Mouse (Mus musculus): ENCODE data around the gene Fam187a. TPM values are rescaled to one million over a fixed set of nuclear protein-coding genes. Genes with fewer than 3 reads are reported as not detected.

The Fam187a gene
- polyA plus RNA-seq, 1 experiment from 2014 or later: not detected

GRCm38 (mm10) chr11:102895779-102896178, 10.8 kb downstream of the Fam187a start:
- 53% methylated on average over 9 of the region's 9 CpGs for WGBS
- no peaks in the 10 kb centered on the region for H3K9me3 ChIP-seq (replicated peaks)
- ATAC-seq (replicated peaks; ENCODE audit: insufficient number of reproducible peaks, insufficient read depth, low FRiP score, low read depth): no peak
- H3K27ac ChIP-seq: no peak overlapping the region
- no peak overlapping the region for H3K4me3 ChIP-seq
- peaks cover 13% of the 10 kb centered on the region for H3K4me1 ChIP-seq (replicated peaks)
- no peak overlapping the region for H3K9ac ChIP-seq
- peaks cover 71% of the 10 kb centered on the region for H3K27me3 ChIP-seq
- no peak overlapping the region for H3K4me2 ChIP-seq
- no peaks in the 10 kb centered on the region for H3K36me3 ChIP-seq

DNA sequence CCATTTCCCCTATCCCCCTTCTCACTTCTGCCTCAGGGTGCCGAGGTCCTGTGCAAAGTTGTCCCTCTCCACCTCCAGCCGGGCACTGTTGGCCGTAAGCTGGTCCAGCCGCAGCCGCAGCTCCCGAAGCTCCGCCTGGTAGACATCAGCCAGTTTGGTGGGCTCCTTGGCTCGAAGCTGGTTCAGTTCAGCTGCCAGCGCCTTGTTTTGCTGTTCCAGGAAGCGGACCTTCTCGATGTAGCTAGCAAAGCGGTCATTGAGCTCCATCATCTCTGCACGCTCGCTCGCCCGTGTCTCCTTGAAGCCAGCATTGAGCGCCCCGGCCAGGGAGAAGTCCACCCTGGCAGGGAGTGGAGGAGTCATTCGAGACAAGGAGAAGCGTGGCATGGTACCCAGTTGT, 11.7 kb downstream of the Fam187a start:
- Histone ChIP-seq H3K36me3 (no peaks in the 10 kb centered on the region), H3K27me3 (peaks cover 71% of the 10 kb centered on the region)

DNA sequence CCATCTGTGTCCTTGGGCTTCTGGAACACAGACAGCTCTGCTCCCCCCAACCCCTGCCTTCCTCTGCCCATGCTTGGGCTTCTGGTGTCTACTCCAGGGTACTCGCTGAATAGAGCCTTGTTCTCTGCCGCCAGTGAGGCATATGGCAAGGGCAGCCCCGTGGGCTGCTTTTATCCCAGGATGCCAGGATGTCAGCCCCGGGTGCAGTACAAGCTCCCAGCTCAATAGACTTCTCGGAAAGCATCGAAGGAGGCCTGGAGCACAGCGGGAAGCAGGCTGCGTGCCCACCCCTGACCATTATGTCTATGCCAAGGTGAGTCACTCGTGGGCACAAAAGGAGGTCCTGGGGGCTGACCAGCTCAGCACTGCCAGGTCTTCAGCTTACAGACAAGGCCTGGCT, 13.4 kb downstream of the Fam187a start:
- Histone ChIP-seq H3K4me3 (no peak overlapping the region), H3K27ac (no peak overlapping the region), H3K4me2 (no peak overlapping the region), H3K9ac (no peak overlapping the region), H3K36me3 (no peaks in the 10 kb centered on the region), H3K4me1 (replicated peaks) (peaks cover 5% of the 10 kb centered on the region), H3K9me3 (replicated peaks) (no peaks in the 10 kb centered on the region), H3K27me3 (peaks cover 60% of the 10 kb centered on the region)
- 78% methylated on average over 9 of the region's 9 CpGs for WGBS
- no peak for ATAC-seq (replicated peaks; ENCODE audit: insufficient number of reproducible peaks, insufficient read depth, low FRiP score, low read depth)

More for the DNA sequence above, 11.7 kb downstream of the Fam187a start:
- no peak overlapping the region for H3K27ac ChIP-seq
- no peak for ATAC-seq (replicated peaks; ENCODE audit: insufficient number of reproducible peaks, insufficient read depth, low FRiP score, low read depth)
- no peak overlapping the region for H3K9ac ChIP-seq
- WGBS: 69% methylated on average over 20 of the region's 20 CpGs
- H3K9me3 ChIP-seq (replicated peaks): no peaks in the 10 kb centered on the region
- peaks cover 13% of the 10 kb centered on the region for H3K4me1 ChIP-seq (replicated peaks)
- no peak overlapping the region for H3K4me3 ChIP-seq
- no peak overlapping the region for H3K4me2 ChIP-seq

DNA sequence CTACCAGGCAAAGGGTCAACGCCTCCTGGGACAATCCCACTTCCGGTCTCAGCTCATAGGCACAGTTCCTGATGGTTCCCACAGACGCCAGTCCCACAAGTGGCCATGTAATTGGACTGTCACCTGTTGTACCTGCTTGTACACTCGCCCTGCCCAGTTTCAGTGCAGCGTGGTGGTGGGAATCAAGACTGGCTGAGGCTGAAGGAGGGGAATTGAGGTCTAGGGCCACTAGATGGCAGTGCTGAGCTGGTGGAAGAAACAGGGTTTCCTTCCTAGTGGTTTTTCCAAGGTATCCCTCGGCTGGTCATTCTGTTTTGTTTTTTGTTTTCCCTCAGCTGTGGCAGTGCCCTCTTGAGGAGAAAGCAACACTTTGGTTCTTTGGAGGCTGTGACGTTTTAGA, 15.8 kb downstream of the Fam187a start, which contains the start of gene Gfap:
TSS of gene Gfap (minus strand) at position 150 of the 400 bp plus-strand sequence.
- H3K4me2 ChIP-seq: no peak within 1 kb of the TSS
- H3K4me1 ChIP-seq (replicated peaks): 0 out of 2 replicates have a peak, but pooled peaks cover 2% of the 10 kb centered on the region
- no peak within 1 kb of the TSS for H3K4me3 ChIP-seq
- no peak within 1 kb of the TSS for H3K27ac ChIP-seq
- no peak within 1 kb of the TSS for H3K9ac ChIP-seq
- H3K36me3 ChIP-seq: peaks cover 3% of the 10 kb centered on the region; the same call in 1 of the 2 replicates
- H3K27me3 ChIP-seq: peaks cover 36% of the 10 kb centered on the region
- WGBS: 12% methylated on average over 7 of the region's 7 CpGs
- H3K9me3 ChIP-seq (replicated peaks): no peaks in the 10 kb centered on the region
- no peak for ATAC-seq (replicated peaks; ENCODE audit: insufficient number of reproducible peaks, insufficient read depth, low FRiP score, low read depth)

DNA sequence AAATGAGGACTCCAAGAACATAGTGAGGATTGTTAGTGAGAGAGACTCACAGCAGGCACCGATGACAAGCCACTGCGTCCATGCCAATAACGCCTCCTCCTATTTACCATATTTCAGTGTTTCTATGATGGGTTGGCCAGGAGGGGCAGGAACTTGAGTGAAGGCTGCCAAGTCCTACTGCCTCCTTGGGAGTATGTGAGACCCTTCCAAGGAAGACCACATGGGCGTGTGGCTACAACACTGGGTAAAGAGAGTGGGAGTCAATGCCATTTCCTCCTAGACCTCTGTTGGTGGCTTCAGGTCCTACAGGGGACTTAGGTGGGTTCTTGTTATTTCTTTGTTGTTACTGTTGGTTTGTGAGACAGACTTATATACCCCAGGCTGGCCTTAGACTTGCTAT, 16.2 kb downstream of the Fam187a start:
- WGBS: 55% methylated on average over 4 of the region's 4 CpGs
- no peak for ATAC-seq (replicated peaks; ENCODE audit: insufficient number of reproducible peaks, insufficient read depth, low FRiP score, low read depth)

DNA sequence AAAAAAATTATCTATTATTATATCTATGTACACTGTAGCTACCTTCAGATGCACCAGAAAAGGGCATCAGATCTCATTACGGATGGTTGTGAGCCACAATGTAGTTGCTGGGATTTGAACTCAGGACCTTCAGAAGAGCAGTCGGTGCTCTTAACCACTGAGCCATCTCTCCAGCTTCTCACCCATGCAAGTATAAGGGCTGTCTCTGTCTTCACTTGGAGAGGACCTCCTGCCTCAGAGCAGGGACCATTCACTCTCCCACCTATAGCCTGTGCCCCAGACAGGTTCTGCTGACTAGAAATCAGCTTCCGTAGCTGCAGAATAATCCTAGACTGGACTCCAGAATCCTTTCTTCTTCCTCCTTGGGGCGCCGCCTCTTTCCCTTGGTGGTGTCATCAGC, 17.1 kb downstream of the Fam187a start:
- no peak for ATAC-seq (replicated peaks; ENCODE audit: insufficient number of reproducible peaks, insufficient read depth, low FRiP score, low read depth)
- 73% methylated on average over 5 of the region's 5 CpGs for WGBS
- Histone ChIP-seq H3K27me3 (peaks cover 24% of the 10 kb centered on the region; the same call in 1 of the 2 replicates), H3K36me3 (peaks cover 16% of the 10 kb centered on the region; the same call in 1 of the 2 replicates), H3K4me2 (no peak overlapping the region), H3K27ac (no peak overlapping the region), H3K4me1 (replicated peaks) (0 out of 2 replicates have a peak, but pooled peaks cover 2% of the 10 kb centered on the region), H3K9ac (no peak overlapping the region), H3K9me3 (replicated peaks) (no peaks in the 10 kb centered on the region), H3K4me3 (no peak overlapping the region)

More for the DNA sequence above, 16.2 kb downstream of the Fam187a start:
- Histone ChIP-seq H3K36me3 (peaks cover 7% of the 10 kb centered on the region; the same call in 1 of the 2 replicates), H3K9ac (no peak overlapping the region), H3K27ac (no peak overlapping the region), H3K27me3 (peaks cover 32% of the 10 kb centered on the region; the same call in 1 of the 2 replicates), H3K4me3 (no peak overlapping the region), H3K4me2 (no peak overlapping the region), H3K4me1 (replicated peaks) (0 out of 2 replicates have a peak, but pooled peaks cover 2% of the 10 kb centered on the region), H3K9me3 (replicated peaks) (no peaks in the 10 kb centered on the region)

DNA sequence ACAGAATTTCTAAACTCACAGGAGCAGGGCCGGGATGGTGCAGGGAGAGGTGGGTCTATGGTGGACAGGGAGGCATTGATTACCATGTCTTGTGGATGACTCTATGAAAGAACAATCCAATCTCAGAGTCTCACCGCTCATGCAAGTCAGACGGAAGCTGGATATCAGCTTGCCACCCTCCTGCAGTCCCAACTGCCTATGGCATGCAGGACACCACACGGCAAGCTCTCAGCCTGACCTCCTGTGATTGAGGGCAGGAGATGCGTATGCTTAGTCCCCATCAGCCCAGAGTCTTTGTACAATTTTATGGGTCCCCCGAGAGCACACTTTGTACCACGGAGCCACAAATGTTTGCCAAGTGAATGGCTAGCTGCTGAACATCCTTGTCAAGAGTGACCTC, 18.7 kb downstream of the Fam187a start:
- 0 out of 2 replicates have a peak, but pooled peaks cover 2% of the 10 kb centered on the region for H3K4me1 ChIP-seq (replicated peaks)
- 74% methylated on average over 7 of the region's 7 CpGs for WGBS
- no peak overlapping the region for H3K9ac ChIP-seq
- peaks cover 31% of the 10 kb centered on the region for H3K36me3 ChIP-seq
- H3K27ac ChIP-seq: no peak overlapping the region
- H3K27me3 ChIP-seq: peaks cover 16% of the 10 kb centered on the region; the same call in 1 of the 2 replicates
- no peak overlapping the region for H3K4me3 ChIP-seq
- ATAC-seq (replicated peaks; ENCODE audit: insufficient number of reproducible peaks, insufficient read depth, low FRiP score, low read depth): no peak
- no peaks in the 10 kb centered on the region for H3K9me3 ChIP-seq (replicated peaks)
- H3K4me2 ChIP-seq: no peak overlapping the region

- WGBS: 73% methylated on average over 7 of the region's 7 CpGs
- H3K4me3 ChIP-seq: no peak overlapping the region
- no peak overlapping the region for H3K9ac ChIP-seq
- ATAC-seq (replicated peaks; ENCODE audit: insufficient number of reproducible peaks, insufficient read depth, low FRiP score, low read depth): no peak
- H3K27ac ChIP-seq: no peak overlapping the region
- no peaks in the 10 kb centered on the region for H3K9me3 ChIP-seq (replicated peaks)
- no peak overlapping the region for H3K4me2 ChIP-seq
- peaks cover 88% of the 10 kb centered on the region for H3K36me3 ChIP-seq
- no peaks in the 10 kb centered on the region for H3K27me3 ChIP-seq
- H3K4me1 ChIP-seq (replicated peaks): no peaks in the 10 kb centered on the region
Observed at GRCm38 (mm10) chr11:102911376-102911775, 26.4 kb downstream of the Fam187a start.

DNA sequence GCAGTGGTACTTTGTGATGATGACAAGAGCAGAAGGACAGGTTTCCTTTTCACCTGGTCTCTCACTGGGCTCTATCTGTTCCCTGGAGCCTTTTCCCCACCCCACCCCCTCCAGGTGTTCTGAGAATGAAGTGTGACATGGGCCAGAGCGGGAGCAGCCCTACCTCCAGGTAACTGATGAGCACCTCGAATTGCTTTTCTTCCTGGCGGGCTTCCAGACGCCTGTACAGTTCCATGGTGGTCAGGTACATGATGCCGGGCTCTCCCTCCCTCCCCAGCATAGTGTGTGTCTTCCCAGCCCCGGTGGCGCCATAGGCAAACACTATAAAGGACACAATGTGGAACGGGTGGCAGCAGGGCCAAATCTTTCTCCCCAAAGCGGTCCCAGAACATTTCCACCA, 30.4 kb downstream of the Fam187a start:
- Histone ChIP-seq H3K9me3 (replicated peaks) (no peaks in the 10 kb centered on the region), H3K4me1 (replicated peaks) (no peaks in the 10 kb centered on the region), H3K27ac (no peak overlapping the region), H3K9ac (no peak overlapping the region), H3K4me3 (no peak overlapping the region), H3K4me2 (no peak overlapping the region), H3K27me3 (no peaks in the 10 kb centered on the region), H3K36me3 (peaks cover 52% of the 10 kb centered on the region)
- 91% methylated on average over 9 of the region's 9 CpGs for WGBS
- ATAC-seq (replicated peaks; ENCODE audit: insufficient number of reproducible peaks, insufficient read depth, low FRiP score, low read depth): no peak

- Histone ChIP-seq H3K27me3 (no peaks in the 10 kb centered on the region), H3K4me3 (no peak overlapping the region), H3K4me1 (replicated peaks) (peaks cover 8% of the 10 kb centered on the region), H3K36me3 (peaks cover 33% of the 10 kb centered on the region), H3K9me3 (replicated peaks) (no peaks in the 10 kb centered on the region), H3K27ac (no peak overlapping the region), H3K4me2 (no peak overlapping the region), H3K9ac (no peak overlapping the region)
- WGBS: 92% methylated on average over 4 of the region's 4 CpGs
- ATAC-seq (replicated peaks; ENCODE audit: insufficient number of reproducible peaks, insufficient read depth, low FRiP score, low read depth): no peak
Observed at GRCm38 (mm10) chr11:102918077-102918476, 33.1 kb downstream of the Fam187a start.

DNA sequence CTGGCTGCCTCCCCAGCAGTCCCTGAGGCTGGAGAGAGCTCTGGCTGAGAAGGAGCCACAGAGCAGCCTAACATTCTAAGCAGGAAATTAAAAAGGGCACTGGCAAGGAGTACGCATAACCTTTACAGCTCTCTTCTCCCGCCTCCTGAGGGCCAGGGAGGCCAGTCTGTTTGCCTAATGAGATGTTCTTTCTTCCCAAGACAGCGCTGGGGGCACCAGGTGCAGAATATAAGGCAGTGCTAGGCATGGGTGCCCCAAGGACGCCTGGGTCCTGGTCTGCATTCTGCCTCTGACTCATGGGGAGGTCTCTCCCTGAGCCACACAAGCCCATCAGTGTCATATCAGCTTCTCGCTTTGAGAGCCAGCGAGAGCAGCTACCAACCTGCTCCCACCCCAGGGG, 36.5 kb downstream of the Fam187a start:
- no peak overlapping the region for H3K4me3 ChIP-seq
- H3K27me3 ChIP-seq: no peaks in the 10 kb centered on the region
- H3K36me3 ChIP-seq: no peaks in the 10 kb centered on the region
- WGBS: 81% methylated on average over 6 of the region's 6 CpGs
- H3K9me3 ChIP-seq (replicated peaks): no peaks in the 10 kb centered on the region
- ATAC-seq (replicated peaks; ENCODE audit: insufficient number of reproducible peaks, insufficient read depth, low FRiP score, low read depth): no peak
- no peak overlapping the region for H3K27ac ChIP-seq
- H3K4me2 ChIP-seq: no peak overlapping the region
- H3K9ac ChIP-seq: no peak overlapping the region
- H3K4me1 ChIP-seq (replicated peaks): peaks cover 15% of the 10 kb centered on the region

Measured in heart, embryonic 15.5 days (tissue).